Mouse (Mus musculus): ENCODE measurements at regions not wholly inside any gene's neighbourhood (a gene's known extent, or its start where the extent isn't known, plus 50 kb on each side); places are given as distances from the start of the nearest gene placed in this dataset.

DNA sequence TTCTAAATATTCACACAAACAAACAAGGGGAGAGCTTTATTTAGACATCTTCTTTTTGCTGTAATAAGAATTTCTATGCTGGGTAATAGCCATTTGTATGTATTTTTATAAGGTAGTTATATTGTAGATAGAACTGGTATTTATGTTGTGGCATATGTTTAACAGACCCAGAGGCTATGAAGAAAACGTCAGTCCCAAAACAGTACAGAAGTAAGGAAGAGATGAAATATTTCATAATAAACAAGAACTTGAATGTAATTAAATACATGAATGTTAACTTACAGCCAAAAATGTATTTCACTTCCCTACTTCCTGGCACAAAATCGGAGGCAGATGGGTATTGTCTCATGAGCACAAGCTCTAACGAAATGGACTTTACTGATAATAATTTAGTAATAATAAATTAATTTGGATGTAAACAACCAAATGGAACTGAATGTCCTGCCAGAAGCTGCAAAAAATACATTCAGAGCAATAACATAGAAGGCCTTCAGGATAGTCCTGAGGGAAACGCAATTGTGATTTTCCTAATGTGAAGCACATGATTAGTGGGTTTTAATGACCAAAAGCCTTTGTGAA is 645.9 kb upstream of the Adamts5 start:
- ATAC-seq (ENCODE audit: insufficient number of reproducible peaks, insufficient read depth, low FRiP score, low read depth), result no peak
- Histone ChIP-seq H3K27me3 (ENCODE audit: control insufficient read depth, insufficient read depth, low read length) (no peaks in the 10 kb centered on the region), H3K9ac (ENCODE audit: low read length) (no peak overlapping the region), H3K4me1 (ENCODE audit: control insufficient read depth in 2 of 2, insufficient read depth in 2 of 2, low read length in 2 of 2) (no peaks in the 10 kb centered on the region), H3K36me3 (ENCODE audit: control insufficient read depth, insufficient read depth, low read length) (no peaks in the 10 kb centered on the region), H3K27ac (replicated peaks in 1 of 2; ENCODE audit: control insufficient read depth in 1 of 2, insufficient read depth in 1 of 2, low read depth in 2 of 2, low read length in 2 of 2) (no peak overlapping the region), H3K4me2 (ENCODE audit: low read length) (no peak overlapping the region), H3K9me3 (ENCODE audit: control insufficient read depth, low read length) (no peaks in the 10 kb centered on the region), H3K4me3 (ENCODE audit: control insufficient read depth in 1 of 2, insufficient read depth in 1 of 2, low read depth in 1 of 2, low read length in 2 of 2) (no peak overlapping the region)
- WGBS, result 79% methylated on average over 4 of the region's 4 CpGs

DNA sequence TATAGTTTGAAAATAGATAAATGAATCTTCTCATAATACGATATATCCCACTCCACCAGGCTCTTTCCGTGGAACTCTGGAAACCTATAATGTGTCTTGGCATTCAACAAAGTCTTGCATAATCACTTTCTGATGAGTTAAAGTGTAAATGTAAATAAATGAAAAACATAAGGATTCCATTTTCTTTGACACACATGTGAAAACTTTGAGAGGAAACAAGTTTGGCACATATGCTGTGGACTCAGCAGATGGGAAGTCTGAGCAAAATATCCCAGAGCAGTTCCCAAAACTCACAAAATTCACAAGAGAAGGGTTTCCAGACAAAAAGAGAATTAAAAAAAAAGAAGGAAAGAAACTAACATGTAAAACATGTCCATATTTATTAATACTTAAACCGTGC is 645.3 kb upstream of the Adamts5 start:
- ATAC-seq (ENCODE audit: insufficient number of reproducible peaks, insufficient read depth, low FRiP score, low read depth), result no peak
- no peaks in the 10 kb centered on the region for H3K36me3 ChIP-seq (ENCODE audit: control insufficient read depth, insufficient read depth, low read length)
- H3K27me3 ChIP-seq (ENCODE audit: control insufficient read depth, insufficient read depth, low read length), result no peaks in the 10 kb centered on the region
- no peak overlapping the region for H3K4me3 ChIP-seq (ENCODE audit: control insufficient read depth in 1 of 2, insufficient read depth in 1 of 2, low read depth in 1 of 2, low read length in 2 of 2)
- no peak overlapping the region for H3K9ac ChIP-seq (ENCODE audit: low read length)
- no peak overlapping the region for H3K27ac ChIP-seq (replicated peaks in 1 of 2; ENCODE audit: control insufficient read depth in 1 of 2, insufficient read depth in 1 of 2, low read depth in 2 of 2, low read length in 2 of 2)
- WGBS, result 91% methylated on average over 3 of the region's 3 CpGs
- H3K4me2 ChIP-seq (ENCODE audit: low read length), result no peak overlapping the region
- H3K4me1 ChIP-seq (ENCODE audit: control insufficient read depth in 2 of 2, insufficient read depth in 2 of 2, low read length in 2 of 2), result no peaks in the 10 kb centered on the region
- no peaks in the 10 kb centered on the region for H3K9me3 ChIP-seq (ENCODE audit: control insufficient read depth, low read length)

DNA sequence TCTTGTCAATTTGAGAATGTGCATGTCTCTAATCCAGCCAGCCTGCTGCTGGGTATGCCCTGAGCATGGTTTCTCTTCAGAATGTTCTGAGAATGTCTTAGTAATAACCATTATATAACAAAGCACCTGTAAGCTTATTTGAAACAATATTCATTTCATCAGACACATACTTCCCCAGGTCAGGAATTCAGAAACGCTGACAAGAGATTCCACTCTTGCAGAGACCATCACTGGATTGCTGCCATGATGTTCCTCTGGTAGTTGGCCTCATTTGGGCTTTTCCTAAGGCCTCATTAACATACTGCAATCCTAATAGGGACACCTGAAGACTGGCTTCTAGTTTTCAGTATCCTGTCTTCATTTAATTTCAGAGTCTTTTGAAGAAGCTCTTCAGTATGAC is 642.5 kb upstream of the Adamts5 start:
- 61% methylated on average over 1 of the region's 1 CpGs for whole genome bisulfite sequencing
- H3K4me1 ChIP-seq (ENCODE audit: control insufficient read depth in 2 of 2, insufficient read depth in 2 of 2, low read length in 2 of 2), result no peaks in the 10 kb centered on the region
- H3K9ac ChIP-seq (ENCODE audit: low read length), result no peak overlapping the region
- no peak overlapping the region for H3K4me2 ChIP-seq (ENCODE audit: low read length)
- H3K9me3 ChIP-seq (ENCODE audit: control insufficient read depth, low read length), result no peaks in the 10 kb centered on the region
- H3K36me3 ChIP-seq (ENCODE audit: control insufficient read depth, insufficient read depth, low read length), result no peaks in the 10 kb centered on the region
- no peaks in the 10 kb centered on the region for H3K27me3 ChIP-seq (ENCODE audit: control insufficient read depth, insufficient read depth, low read length)
- ATAC-seq (ENCODE audit: insufficient number of reproducible peaks, insufficient read depth, low FRiP score, low read depth), result no peak
- no peak overlapping the region for H3K27ac ChIP-seq (replicated peaks in 1 of 2; ENCODE audit: control insufficient read depth in 1 of 2, insufficient read depth in 1 of 2, low read depth in 2 of 2, low read length in 2 of 2)
- no peak overlapping the region for H3K4me3 ChIP-seq (ENCODE audit: control insufficient read depth in 1 of 2, insufficient read depth in 1 of 2, low read depth in 1 of 2, low read length in 2 of 2)

DNA sequence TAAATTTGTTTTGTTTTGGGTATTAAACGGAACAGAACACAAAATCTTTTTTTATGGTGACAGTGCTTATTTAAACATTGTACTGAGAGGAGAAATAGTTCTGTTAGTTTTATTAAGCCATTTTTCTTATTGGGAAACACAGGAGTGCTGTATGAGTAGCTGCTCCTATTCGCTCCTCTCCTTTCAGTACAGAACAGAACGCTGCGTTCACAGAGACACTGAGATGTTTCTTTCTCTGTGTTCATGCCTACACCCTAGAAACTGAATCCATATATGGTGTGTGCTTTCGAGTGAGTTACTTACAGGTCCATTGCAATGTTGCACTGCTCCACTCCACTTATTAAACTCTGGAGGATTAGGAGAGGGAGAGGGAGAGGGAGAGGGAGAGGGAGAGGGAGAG is 634.9 kb upstream of the Adamts5 start:
- ATAC-seq (ENCODE audit: insufficient number of reproducible peaks, insufficient read depth, low FRiP score, low read depth), result no peak
- H3K9me3 ChIP-seq (ENCODE audit: control insufficient read depth, low read length), result no peaks in the 10 kb centered on the region
- no peak overlapping the region for H3K9ac ChIP-seq (ENCODE audit: low read length)
- H3K4me2 ChIP-seq (ENCODE audit: low read length), result no peak overlapping the region
- WGBS, result 44% methylated on average over 5 of the region's 5 CpGs
- no peaks in the 10 kb centered on the region for H3K36me3 ChIP-seq (ENCODE audit: control insufficient read depth, insufficient read depth, low read length)
- no peak overlapping the region for H3K4me3 ChIP-seq (ENCODE audit: control insufficient read depth in 1 of 2, insufficient read depth in 1 of 2, low read depth in 1 of 2, low read length in 2 of 2)
- no peaks in the 10 kb centered on the region for H3K27me3 ChIP-seq (ENCODE audit: control insufficient read depth, insufficient read depth, low read length)
- H3K4me1 ChIP-seq (ENCODE audit: control insufficient read depth in 2 of 2, insufficient read depth in 2 of 2, low read length in 2 of 2), result no peaks in the 10 kb centered on the region
- no peak overlapping the region for H3K27ac ChIP-seq (replicated peaks in 1 of 2; ENCODE audit: control insufficient read depth in 1 of 2, insufficient read depth in 1 of 2, low read depth in 2 of 2, low read length in 2 of 2)

DNA sequence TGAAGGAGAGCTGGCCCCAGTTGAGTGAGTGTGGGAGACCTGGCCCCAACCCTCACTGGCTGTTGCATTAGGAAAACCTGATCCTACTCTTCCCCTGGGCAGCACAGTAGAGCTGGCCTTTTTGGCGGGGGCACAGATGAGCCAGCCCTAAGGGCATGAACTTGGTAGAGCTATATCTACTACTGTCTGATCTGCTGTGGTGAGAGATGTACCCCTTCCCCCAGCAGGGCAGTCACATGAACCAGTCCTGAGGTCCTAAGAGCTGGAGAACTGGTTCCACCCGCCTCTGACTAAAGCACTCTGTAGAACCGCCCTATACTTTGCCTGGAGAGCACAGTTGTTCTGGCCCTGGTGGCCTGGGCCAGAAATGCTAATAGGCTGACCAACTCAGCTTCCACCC is 622.5 kb upstream of the Adamts5 start:
- 85% methylated on average over 3 of the region's 3 CpGs for WGBS
- H3K4me1 ChIP-seq (ENCODE audit: control insufficient read depth in 2 of 2, insufficient read depth in 2 of 2, low read length in 2 of 2), result no peaks in the 10 kb centered on the region
- H3K27ac ChIP-seq (replicated peaks in 1 of 2; ENCODE audit: control insufficient read depth in 1 of 2, insufficient read depth in 1 of 2, low read depth in 2 of 2, low read length in 2 of 2), result no peak overlapping the region
- H3K9ac ChIP-seq (ENCODE audit: low read length), result no peak overlapping the region
- H3K36me3 ChIP-seq (ENCODE audit: control insufficient read depth, insufficient read depth, low read length), result no peaks in the 10 kb centered on the region
- no peaks in the 10 kb centered on the region for H3K27me3 ChIP-seq (ENCODE audit: control insufficient read depth, insufficient read depth, low read length)
- ATAC-seq (ENCODE audit: insufficient number of reproducible peaks, insufficient read depth, low FRiP score, low read depth), result no peak
- H3K4me3 ChIP-seq (ENCODE audit: control insufficient read depth in 1 of 2, insufficient read depth in 1 of 2, low read depth in 1 of 2, low read length in 2 of 2), result no peak overlapping the region
- no peak overlapping the region for H3K4me2 ChIP-seq (ENCODE audit: low read length)
- H3K9me3 ChIP-seq (ENCODE audit: control insufficient read depth, low read length), result no peaks in the 10 kb centered on the region

DNA sequence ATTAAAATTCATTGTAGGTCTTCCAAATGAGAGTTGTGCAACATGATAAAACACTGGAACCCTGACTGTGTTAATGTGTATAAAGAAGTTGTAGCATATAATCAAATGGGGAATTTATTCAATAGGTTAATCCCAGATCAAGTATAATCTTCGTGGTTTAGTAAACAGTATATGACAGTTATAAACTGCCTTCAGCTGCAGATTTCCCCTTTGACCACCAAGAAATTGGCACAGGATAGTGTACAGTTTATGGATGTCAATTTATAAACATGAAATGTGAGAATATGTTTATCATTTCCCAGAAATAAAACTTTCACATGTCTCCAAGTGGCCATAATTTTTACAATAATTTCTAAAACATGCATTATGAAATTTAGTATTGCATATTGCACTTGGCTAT is 615.3 kb upstream of the Adamts5 start:
- H3K27me3 ChIP-seq (ENCODE audit: control insufficient read depth, insufficient read depth, low read length), result no peaks in the 10 kb centered on the region
- H3K4me3 ChIP-seq (ENCODE audit: control insufficient read depth in 1 of 2, insufficient read depth in 1 of 2, low read depth in 1 of 2, low read length in 2 of 2), result no peak overlapping the region
- H3K9me3 ChIP-seq (ENCODE audit: control insufficient read depth, low read length), result no peaks in the 10 kb centered on the region
- H3K27ac ChIP-seq (replicated peaks in 1 of 2; ENCODE audit: control insufficient read depth in 1 of 2, insufficient read depth in 1 of 2, low read depth in 2 of 2, low read length in 2 of 2), result no peak overlapping the region
- no peak overlapping the region for H3K9ac ChIP-seq (ENCODE audit: low read length)
- H3K4me1 ChIP-seq (ENCODE audit: control insufficient read depth in 2 of 2, insufficient read depth in 2 of 2, low read length in 2 of 2), result no peaks in the 10 kb centered on the region
- H3K4me2 ChIP-seq (ENCODE audit: low read length), result no peak overlapping the region
- no peaks in the 10 kb centered on the region for H3K36me3 ChIP-seq (ENCODE audit: control insufficient read depth, insufficient read depth, low read length)
- ATAC-seq (ENCODE audit: insufficient number of reproducible peaks, insufficient read depth, low FRiP score, low read depth), result no peak
- 58% methylated on average over 1 of the region's 1 CpGs for WGBS

DNA sequence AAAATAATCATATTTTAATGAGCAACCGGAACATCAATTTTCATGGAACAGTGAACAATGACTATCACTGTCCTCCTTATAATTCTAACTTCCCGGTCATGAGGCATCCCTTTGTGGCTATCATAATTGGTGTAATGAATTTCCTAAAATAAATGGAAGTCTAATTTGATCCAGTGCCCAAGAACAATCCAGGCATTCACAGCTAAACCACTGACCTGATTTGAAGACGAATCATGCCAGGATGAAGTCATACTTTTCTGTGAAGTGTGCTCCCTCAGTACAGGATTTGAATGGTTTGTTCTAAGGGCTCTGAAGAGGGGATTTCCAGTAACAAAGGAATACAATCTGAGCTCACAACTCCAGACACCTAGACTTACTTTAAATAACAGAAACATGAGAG is 614.5 kb upstream of the Adamts5 start:
- Histone ChIP-seq H3K27ac (replicated peaks in 1 of 2; ENCODE audit: control insufficient read depth in 1 of 2, insufficient read depth in 1 of 2, low read depth in 2 of 2, low read length in 2 of 2) (peak overlapping the region; percentile 4 to 49; a peak in 2 of 4 replicates), H3K4me2 (ENCODE audit: low read length) (no peak overlapping the region), H3K27me3 (ENCODE audit: control insufficient read depth, insufficient read depth, low read length) (no peaks in the 10 kb centered on the region), H3K9ac (ENCODE audit: low read length) (no peak overlapping the region), H3K36me3 (ENCODE audit: control insufficient read depth, insufficient read depth, low read length) (no peaks in the 10 kb centered on the region), H3K4me1 (ENCODE audit: control insufficient read depth in 2 of 2, insufficient read depth in 2 of 2, low read length in 2 of 2) (no peaks in the 10 kb centered on the region), H3K9me3 (ENCODE audit: control insufficient read depth, low read length) (no peaks in the 10 kb centered on the region), H3K4me3 (ENCODE audit: control insufficient read depth in 1 of 2, insufficient read depth in 1 of 2, low read depth in 1 of 2, low read length in 2 of 2) (no peak overlapping the region)
- 44% methylated on average over 3 of the region's 3 CpGs for WGBS
- ATAC-seq (ENCODE audit: insufficient number of reproducible peaks, insufficient read depth, low FRiP score, low read depth), result no peak
